Mouse (Mus musculus) heart, embryonic 16.5 days (tissue): ENCODE measurements at regions not wholly inside any gene's neighbourhood (a gene's known extent, or its start where the extent isn't known, plus 50 kb on each side); places are given as distances from the start of the nearest gene placed in this dataset.

Experiments used
- ATAC-seq: fragments of 200-750 bp; cut with Nextera tagmentation; replicated peaks from 2 replicates; pipeline ENCODE4 v1.8.0; 2017; ENCODE audit warnings: moderate number of reproducible peaks; ENCODE audit not compliant: insufficient read depth, low FRiP score; ENCODE audit errors: extremely low read depth
- H3K27ac ChIP-seq: fragments of 300-500 bp; sonication (generic); 2 replicates; pipeline ENCODE4 v1.5.1; 2014; ENCODE audit warnings: mild to moderate bottlenecking, low read length, control low read depth, moderate library complexity
- H3K27me3 ChIP-seq: fragments of 300-500 bp; sonication (generic); 2 replicates; pipeline ENCODE4 v1.6.1; 2014; ENCODE audit warnings: low read length, mixed read lengths; ENCODE audit not compliant: control insufficient read depth, insufficient read depth
- H3K36me3 ChIP-seq: fragments of 300-500 bp; sonication (generic); 2 replicates; pipeline ENCODE4 v1.6.1; 2014; ENCODE audit not compliant: control insufficient read depth, insufficient read depth
- H3K4me1 ChIP-seq: fragments of 300-500 bp; sonication (generic); 2 replicates; pipeline ENCODE4 v1.6.1; 2014; ENCODE audit warnings: low read length, mixed read lengths; ENCODE audit not compliant: control insufficient read depth, insufficient read depth
- H3K4me2 ChIP-seq: fragments of 300-500 bp; sonication (generic); 2 replicates; pipeline ENCODE4 v1.6.1; 2014; ENCODE audit warnings: low read depth, mild to moderate bottlenecking, control low read depth, low read length
- H3K4me3 ChIP-seq: fragments of 300-500 bp; sonication (generic); 2 replicates; pipeline ENCODE4 v1.5.1; 2014; ENCODE audit warnings: mild to moderate bottlenecking, control low read depth, low read length
- H3K9ac ChIP-seq: fragments of 300-500 bp; sonication (generic); 2 replicates; pipeline ENCODE4 v1.6.1; 2014; ENCODE audit warnings: low read length, control low read depth
- H3K9me3 ChIP-seq: fragments of 300-500 bp; sonication (generic); replicated peaks from 2 replicates; pipeline ENCODE4 v1.6.1; 2016; ENCODE audit warnings: low read length; ENCODE audit not compliant: control insufficient read depth
- WGBS: fragments of 180-500 bp; shearing (Covaris S2); extraction: QIAGEN DNeasy Blood & Tissue Kit; methylation state at CpG from one replicate; pipeline ENCODE4 v1.1.7; 2014; 5-methylcytosine and 5-hydroxymethylcytosine counted together

DNA sequence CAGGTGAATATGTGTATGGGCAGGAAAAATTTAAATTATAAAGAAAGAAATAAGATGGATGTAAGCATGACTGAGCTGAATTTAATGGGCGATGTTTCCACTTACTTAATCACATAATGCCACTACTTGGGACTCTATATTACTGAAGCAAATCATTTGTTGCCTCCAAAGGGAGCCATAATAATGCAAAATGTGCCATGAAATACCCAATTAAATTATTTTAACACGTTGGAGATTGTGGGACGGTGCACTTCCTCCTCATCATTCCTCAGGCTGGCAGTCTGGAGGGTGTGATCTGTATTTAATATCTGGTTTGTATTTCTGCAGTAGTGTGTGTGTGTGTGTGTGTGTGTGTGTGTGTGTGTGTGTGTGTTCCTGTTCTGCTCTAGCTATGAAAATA is 188.2 kb downstream of the Ppp4r2 start:
- no peak overlapping the region for H3K27ac ChIP-seq
- H3K36me3 ChIP-seq: no peaks in the 10 kb centered on the region
- no peak overlapping the region for H3K9ac ChIP-seq
- H3K4me1 ChIP-seq: no peaks in the 10 kb centered on the region
- no peaks in the 10 kb centered on the region for H3K9me3 ChIP-seq
- H3K4me2 ChIP-seq: no peak overlapping the region
- WGBS: 73% methylated on average over 3 of the region's 3 CpGs
- ATAC-seq: no peak
- no peaks in the 10 kb centered on the region for H3K27me3 ChIP-seq
- H3K4me3 ChIP-seq: no peak overlapping the region

DNA sequence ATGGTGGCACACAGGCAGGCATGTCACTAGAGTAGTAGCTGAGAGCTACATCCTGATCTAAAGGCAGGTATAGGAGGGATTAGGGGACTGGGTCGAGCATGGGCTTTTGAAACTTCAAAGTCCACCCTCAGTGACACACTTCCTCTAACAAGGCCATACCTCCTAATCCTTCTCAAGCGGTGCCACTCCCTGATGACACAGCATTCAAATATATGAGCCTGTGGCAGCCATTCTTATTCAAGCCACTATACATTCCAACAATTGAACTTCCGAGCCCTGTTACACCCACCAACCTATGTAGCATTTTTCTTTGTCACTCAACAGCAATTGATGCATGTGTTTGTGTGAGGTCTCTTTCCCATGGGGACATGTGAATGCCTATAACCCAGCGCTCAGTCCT is 192.4 kb downstream of the Ppp4r2 start:
- no peak for ATAC-seq
- Histone ChIP-seq H3K4me1 (no peaks in the 10 kb centered on the region), H3K9ac (no peak overlapping the region), H3K4me2 (no peak overlapping the region), H3K36me3 (no peaks in the 10 kb centered on the region), H3K9me3 (no peaks in the 10 kb centered on the region), H3K27ac (no peak overlapping the region), H3K27me3 (no peaks in the 10 kb centered on the region; the same call in 1 of the 2 replicates), H3K4me3 (no peak overlapping the region)
- WGBS: 87% methylated on average over 4 of the region's 4 CpGs

DNA sequence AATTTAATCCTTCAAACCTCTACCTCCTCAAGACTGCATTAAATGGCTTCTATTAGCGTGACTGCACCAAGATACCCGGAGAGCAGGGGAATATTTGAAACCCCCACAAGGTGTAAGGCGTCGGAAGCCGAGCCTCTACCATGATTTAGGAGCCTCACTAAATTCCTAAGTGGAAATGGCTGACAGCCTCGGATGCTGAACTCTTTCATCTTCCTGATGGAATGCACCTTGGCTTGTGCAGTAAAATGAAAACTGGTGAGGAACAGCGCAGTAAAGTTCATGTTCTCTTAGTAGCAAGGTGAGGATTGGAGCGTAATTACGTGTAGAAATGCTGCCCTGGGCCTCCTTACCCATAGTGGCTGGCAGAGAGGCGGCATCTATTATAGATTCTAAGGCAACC is 194.0 kb downstream of the Ppp4r2 start:
- ATAC-seq: no peak
- Histone ChIP-seq H3K27ac (no peak overlapping the region), H3K36me3 (no peaks in the 10 kb centered on the region), H3K9ac (no peak overlapping the region), H3K9me3 (no peaks in the 10 kb centered on the region), H3K27me3 (no peaks in the 10 kb centered on the region; the same call in 1 of the 2 replicates), H3K4me3 (no peak overlapping the region), H3K4me1 (no peaks in the 10 kb centered on the region), H3K4me2 (no peak overlapping the region)
- 81% methylated on average over 10 of the region's 10 CpGs for WGBS

GRCm38 (mm10) chr6:101029436-101029835 is 196.0 kb downstream of the Ppp4r2 start:
- ATAC-seq: no peak
- Histone ChIP-seq H3K36me3 (no peaks in the 10 kb centered on the region), H3K9ac (no peak overlapping the region), H3K27ac (no peak overlapping the region), H3K9me3 (no peaks in the 10 kb centered on the region), H3K4me2 (no peak overlapping the region), H3K27me3 (no peaks in the 10 kb centered on the region; the same call in 1 of the 2 replicates), H3K4me1 (no peaks in the 10 kb centered on the region), H3K4me3 (no peak overlapping the region)
- WGBS: 37% methylated on average over 3 of the region's 3 CpGs

DNA sequence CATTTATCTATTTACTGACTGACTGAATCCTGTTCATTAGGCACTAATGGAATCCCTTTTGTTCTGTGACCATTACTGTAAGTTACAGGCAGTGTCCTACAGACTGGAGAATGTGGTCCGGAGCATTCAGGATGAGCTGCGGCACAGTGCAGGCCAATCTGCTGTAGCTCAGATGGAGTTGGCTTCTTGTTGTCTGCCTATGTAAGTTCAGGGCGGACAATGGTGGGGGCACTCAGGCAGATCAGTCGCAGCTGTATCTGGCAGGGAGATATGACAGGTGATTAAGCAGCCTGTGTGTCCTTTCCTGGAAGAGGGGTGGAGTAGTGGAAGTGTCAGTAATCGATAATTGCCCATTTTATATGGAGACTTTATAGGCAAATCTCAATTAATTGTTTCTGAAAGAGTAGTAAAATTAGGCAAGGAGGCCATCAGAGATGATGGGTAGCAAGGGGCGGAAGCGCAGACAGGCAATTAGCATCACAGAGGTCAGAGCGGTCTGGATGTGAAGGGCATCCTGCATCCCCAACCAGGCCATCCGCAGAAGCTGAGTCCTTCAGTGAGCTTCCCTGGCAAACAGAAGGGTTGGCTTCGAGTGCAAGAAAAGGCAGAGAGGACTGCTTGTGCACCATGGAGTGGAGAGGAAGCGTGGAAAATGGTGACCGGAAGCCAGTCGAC is 197.2 kb downstream of the Ppp4r2 start:
- Histone ChIP-seq H3K4me3 (no peak overlapping the region), H3K27ac (no peak overlapping the region), H3K4me2 (no peak overlapping the region), H3K9me3 (no peaks in the 10 kb centered on the region), H3K9ac (no peak overlapping the region), H3K4me1 (no peaks in the 10 kb centered on the region), H3K36me3 (no peaks in the 10 kb centered on the region), H3K27me3 (no peaks in the 10 kb centered on the region; the same call in 1 of the 2 replicates)
- WGBS: 79% methylated on average over 13 of the region's 13 CpGs
- no peak for ATAC-seq

DNA sequence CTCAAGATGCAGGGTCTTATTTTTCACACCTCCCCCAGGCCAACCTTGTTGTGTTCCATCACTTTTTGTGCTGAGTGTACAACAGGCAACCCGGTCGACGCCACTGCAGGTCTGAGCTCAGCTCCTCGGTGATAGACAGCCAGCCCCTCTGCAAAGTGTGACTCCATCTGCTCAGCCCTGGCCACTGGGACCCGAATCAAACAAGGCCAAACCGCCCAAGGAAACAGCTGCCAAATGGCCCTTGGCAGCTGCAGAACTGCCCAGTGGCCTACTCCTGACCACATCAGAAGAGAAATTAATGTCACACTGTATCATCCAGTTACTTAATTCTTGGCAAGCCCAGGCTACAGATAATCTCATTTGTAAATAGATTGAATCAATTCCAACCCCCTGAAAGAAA is 213.3 kb downstream of the Ppp4r2 start:
- H3K4me3 ChIP-seq: no peak overlapping the region
- WGBS: 64% methylated on average over 6 of the region's 6 CpGs
- H3K4me1 ChIP-seq: no peaks in the 10 kb centered on the region
- no peaks in the 10 kb centered on the region for H3K9me3 ChIP-seq
- H3K9ac ChIP-seq: no peak overlapping the region
- H3K27ac ChIP-seq: no peak overlapping the region
- no peaks in the 10 kb centered on the region for H3K36me3 ChIP-seq
- H3K27me3 ChIP-seq: no peaks in the 10 kb centered on the region
- ATAC-seq: no peak
- H3K4me2 ChIP-seq: no peak overlapping the region

GRCm38 (mm10) chr6:101047195-101047594 is 213.8 kb downstream of the Ppp4r2 start:
- H3K27ac ChIP-seq: no peak overlapping the region
- H3K36me3 ChIP-seq: no peaks in the 10 kb centered on the region
- WGBS: 80% methylated on average over 10 of the region's 10 CpGs
- no peak overlapping the region for H3K4me3 ChIP-seq
- H3K9me3 ChIP-seq: no peaks in the 10 kb centered on the region
- no peak overlapping the region for H3K9ac ChIP-seq
- H3K27me3 ChIP-seq: no peaks in the 10 kb centered on the region
- H3K4me2 ChIP-seq: no peak overlapping the region
- ATAC-seq: no peak
- H3K4me1 ChIP-seq: no peaks in the 10 kb centered on the region

DNA sequence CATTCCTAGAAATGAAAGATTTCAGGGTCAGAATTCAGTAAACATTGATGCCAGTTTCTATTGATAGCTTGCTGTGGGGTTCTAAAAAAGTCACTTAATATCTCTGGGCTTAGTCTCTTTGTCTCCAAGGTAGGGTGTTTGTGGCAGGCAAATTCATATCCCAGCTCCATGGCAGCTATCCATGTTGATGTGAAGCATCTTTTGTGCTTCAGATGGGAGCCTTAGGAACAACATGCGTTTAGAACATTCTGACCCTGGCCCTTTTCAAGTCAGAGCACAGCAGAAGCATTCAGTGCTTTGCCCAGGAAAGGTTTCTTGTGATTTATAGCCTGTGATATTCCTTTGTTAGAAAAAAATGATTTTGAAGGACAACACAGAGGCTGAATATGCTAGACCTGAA is 215.0 kb downstream of the Ppp4r2 start:
- Histone ChIP-seq H3K36me3 (no peaks in the 10 kb centered on the region), H3K9me3 (no peaks in the 10 kb centered on the region), H3K9ac (no peak overlapping the region), H3K27ac (no peak overlapping the region), H3K4me1 (no peaks in the 10 kb centered on the region), H3K4me2 (no peak overlapping the region), H3K4me3 (no peak overlapping the region), H3K27me3 (no peaks in the 10 kb centered on the region)
- no peak for ATAC-seq
- 90% methylated on average over 1 of the region's 1 CpGs for WGBS

DNA sequence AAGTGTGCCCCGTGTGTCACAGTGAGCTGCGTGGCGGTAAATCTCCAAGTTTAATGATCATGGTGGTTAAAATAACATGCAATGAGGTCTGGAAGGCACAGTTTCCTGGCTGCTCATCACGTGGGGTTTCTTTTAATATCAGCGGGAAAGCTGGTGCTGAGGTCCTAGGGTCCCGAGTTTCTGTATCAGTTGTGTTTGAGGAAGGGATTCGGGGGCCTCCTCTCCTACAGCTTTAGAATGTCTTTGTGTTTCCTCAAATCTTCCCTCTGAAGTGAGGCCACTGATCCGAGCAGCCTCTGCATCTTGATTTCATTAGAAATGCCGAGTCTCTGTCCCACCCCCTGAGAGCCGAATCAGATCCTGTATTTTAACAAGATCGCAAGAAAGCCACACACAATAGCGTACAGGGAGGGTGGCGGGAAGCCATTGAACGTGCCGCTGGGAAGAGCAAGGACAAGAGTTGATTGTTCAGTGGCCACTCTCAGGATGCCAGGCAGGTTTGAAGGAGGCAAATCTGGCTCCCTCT is 215.5 kb downstream of the Ppp4r2 start:
- no peak overlapping the region for H3K9ac ChIP-seq
- no peaks in the 10 kb centered on the region for H3K36me3 ChIP-seq
- H3K4me3 ChIP-seq: no peak overlapping the region
- no peaks in the 10 kb centered on the region for H3K4me1 ChIP-seq
- H3K27ac ChIP-seq: no peak overlapping the region
- no peak overlapping the region for H3K4me2 ChIP-seq
- 74% methylated on average over 15 of the region's 15 CpGs for WGBS
- H3K9me3 ChIP-seq: no peaks in the 10 kb centered on the region
- ATAC-seq: no peak
- H3K27me3 ChIP-seq: no peaks in the 10 kb centered on the region
